Mouse (Mus musculus): ENCODE measurements at regions not wholly inside any gene's neighbourhood (a gene's known extent, or its start where the extent isn't known, plus 50 kb on each side); places are given as distances from the start of the nearest gene placed in this dataset.

DNA sequence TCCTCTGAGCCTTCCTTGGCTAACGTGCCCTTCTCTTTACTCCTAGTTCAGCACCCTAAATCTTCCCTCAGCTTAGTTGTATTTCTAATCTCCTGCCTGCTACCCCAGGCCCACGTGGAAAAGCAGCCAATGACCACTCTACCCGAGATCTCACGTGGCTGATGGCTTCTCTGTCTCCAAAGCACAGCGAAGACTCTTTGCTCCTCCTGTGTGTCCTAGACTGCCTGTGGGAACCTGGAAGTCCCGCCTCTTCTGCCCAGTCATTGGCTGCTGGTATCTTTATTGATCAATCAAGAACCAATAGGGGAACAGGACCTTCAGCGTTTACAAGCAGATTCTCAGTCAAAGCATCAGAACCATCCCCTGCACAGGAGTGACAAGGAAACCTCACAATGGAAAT is 54.8 kb downstream of the Gm19935 start:
- no peak for DNase-seq (ENCODE audit: low spot score in 2 of 2)

GRCm38 (mm10) chr8:90761947-90762346 is 55.2 kb downstream of the Gm19935 start:
- DNase-seq (ENCODE audit: low spot score in 2 of 2), result no peak

DNA sequence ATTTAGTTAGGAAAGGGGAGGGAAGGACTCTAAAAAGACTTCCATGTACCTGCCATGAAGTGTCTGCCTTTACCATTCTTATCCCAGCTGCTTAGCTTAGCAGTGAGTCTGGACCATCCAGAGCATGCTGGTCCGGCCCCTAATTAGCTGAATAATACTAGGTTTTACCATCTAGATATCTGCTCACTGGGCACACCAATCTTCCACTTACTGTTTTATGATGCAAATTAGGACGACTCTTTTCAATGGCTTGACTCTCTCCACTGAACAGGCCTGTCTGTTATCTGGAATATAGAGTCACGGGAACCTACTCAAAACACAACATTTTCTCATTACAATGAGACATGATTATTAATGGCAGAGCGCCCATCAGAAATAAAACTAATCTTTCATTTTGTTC is 55.7 kb downstream of the Gm19935 start:
- no peak for DNase-seq (ENCODE audit: low spot score in 2 of 2)

- DNase-seq (ENCODE audit: low spot score in 2 of 2), result no peak
Measured at GRCm38 (mm10) chr8:90759531-90759930, 57.7 kb downstream of the Gm19935 start.

GRCm38 (mm10) chr8:90755020-90755419 is 62.2 kb downstream of the Gm19935 start:
- DNase-seq (ENCODE audit: low spot score in 2 of 2), result no peak

- DNase-seq (ENCODE audit: low spot score in 2 of 2), result no peak
Measured at GRCm38 (mm10) chr8:90743546-90743945, 73.6 kb downstream of the Gm19935 start.

- DNase-seq (ENCODE audit: low spot score in 2 of 2), result no peak
Measured at GRCm38 (mm10) chr8:90740963-90741733, 76.0 kb downstream of the Gm19935 start.

GRCm38 (mm10) chr8:90740302-90740962 is 76.8 kb downstream of the Gm19935 start:
- DNase-seq (ENCODE audit: low spot score in 2 of 2), result no peak

GRCm38 (mm10) chr8:90728011-90728410 is 89.2 kb downstream of the Gm19935 start:
- no peak for DNase-seq (ENCODE audit: low spot score in 2 of 2)

DNA sequence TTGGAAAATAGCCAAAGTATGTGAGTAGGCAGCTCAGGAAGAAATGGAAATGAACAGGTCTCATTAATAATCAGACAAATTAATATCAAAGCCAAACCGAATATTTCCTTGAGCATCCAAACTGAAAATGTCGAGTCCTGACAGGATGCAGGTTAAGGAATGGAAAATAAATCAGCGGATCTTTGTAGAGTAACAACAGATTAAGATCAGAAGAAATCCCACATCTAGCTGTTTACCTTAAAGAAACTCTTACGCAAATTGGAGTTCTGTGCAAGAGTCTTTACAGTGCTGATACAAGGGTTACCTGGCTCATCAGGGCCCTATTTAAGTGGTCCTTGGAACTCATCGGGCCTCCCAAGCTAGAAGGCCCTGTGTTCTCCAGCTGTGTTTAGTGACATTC is 92.0 kb downstream of the Gm19935 start:
- no peak for DNase-seq (ENCODE audit: low spot score in 2 of 2)

- DNase-seq (ENCODE audit: low spot score in 2 of 2), result no peak
Measured at GRCm38 (mm10) chr8:90716436-90716835, 100.8 kb downstream of the Gm19935 start.

DNA sequence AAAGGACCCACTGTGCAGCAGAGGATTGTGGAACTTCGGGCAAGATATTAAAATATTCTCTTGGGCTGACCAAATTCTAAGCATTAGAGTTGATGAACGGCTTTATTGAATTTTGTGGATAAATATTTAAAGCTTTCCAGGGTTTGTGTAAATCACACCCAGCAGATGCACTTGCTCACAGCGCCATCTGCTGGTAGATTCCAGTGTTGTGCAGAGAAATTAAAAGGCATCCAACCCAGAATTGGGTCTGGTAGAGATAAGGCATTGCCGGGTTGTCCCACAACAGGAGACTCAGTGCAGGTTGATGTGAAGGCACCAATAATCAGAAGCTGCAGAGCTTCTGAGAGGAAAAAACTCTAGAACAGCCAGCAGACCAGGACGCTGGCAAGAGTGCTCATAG is 108.7 kb downstream of the Gm19935 start:
- DNase-seq (ENCODE audit: low spot score in 2 of 2), result peak in 1 of 2 experiments; percentile 2

DNA sequence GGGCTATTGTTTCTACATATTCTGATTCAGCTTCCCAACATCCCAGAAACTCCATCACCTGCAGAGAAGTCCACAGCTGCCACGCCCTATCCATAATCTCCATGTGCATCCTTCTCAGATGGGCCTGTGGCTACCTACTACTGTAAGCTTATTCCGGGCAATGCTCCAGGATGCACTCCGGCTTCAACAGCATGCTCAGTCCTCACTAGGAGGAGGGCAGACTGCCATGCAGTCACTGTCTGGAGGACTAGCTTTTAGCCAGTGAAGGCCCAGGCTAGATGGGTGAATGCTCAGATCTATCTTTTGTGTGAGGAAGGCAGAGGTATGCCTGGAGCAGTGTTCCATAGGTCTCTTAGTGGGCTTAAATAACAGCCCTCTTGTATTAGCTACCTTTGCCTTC is 124.7 kb downstream of the Gm19935 start:
- DNase-seq (ENCODE audit: low spot score in 2 of 2), result no peak

DNA sequence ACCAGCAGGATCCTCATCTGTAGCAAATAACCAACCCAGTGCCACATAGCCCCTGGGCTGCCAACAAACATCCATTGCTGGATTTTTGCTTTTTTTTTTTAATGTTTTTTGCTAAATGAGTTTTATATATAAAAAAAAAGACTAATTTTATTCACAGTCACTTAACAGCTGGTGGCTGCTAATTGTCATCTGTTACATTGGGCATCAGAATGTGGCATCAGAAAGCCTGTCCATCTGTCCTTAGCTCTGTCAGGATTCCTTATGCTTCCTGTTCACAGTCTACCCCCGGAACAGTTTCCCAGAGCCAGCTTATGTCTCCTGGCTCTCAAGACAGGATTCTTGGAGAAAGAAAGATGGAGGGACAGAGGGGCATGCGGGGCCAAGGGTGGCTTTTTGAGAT is 132.1 kb downstream of the Gm19935 start:
- DNase-seq (ENCODE audit: low spot score in 2 of 2), result no peak

- no peak for DNase-seq (ENCODE audit: low spot score in 2 of 2)
Measured at GRCm38 (mm10) chr8:90670471-90671057, 146.6 kb downstream of the Gm19935 start.

- DNase-seq (ENCODE audit: low spot score in 2 of 2), result no peak
Measured at GRCm38 (mm10) chr8:90669396-90669795, 147.8 kb downstream of the Gm19935 start.

DNA sequence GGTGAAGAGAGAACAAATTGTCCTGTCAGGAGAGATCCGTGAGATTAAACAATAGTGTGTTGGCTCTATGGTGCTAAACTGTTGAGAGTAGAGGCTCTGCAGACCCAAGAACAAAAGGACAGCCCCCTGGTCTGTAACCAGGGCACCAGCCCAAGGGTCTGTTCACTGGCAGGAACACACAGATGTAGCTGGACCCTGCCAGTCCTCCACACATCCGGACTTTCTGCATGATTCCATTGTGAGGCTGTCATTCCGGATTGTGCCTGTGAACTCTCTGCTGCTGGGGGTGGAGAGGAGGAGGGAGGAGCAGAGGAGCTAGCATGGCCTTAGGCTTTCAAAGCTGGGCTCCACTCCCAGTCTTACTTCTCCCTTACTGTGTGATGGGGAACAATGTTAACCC is 158.1 kb downstream of the Gm19935 start:
- no peak for DNase-seq (ENCODE audit: low spot score in 2 of 2)

DNA sequence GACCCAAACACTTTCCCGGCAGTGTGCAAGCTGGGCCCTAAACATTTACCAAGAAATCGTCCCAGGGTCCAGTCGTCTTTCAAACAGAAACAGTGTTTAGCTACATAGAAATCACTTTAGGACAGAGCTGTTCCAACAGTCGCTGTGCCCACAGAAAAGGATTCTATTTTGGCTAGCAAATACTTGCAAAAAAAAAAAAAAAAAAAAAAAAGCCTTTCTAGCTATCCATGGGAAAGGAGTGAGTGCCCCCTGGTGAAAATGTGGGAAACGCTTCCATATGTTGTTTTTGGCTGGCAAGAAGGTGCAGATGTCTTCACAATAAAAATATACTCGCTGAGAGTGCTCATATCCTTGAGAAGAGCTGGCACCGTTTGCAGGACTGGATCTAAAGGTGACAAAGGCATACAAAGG is 159.5 kb downstream of the Gm19935 start:
- DNase-seq (ENCODE audit: low spot score in 2 of 2), result no peak

DNA sequence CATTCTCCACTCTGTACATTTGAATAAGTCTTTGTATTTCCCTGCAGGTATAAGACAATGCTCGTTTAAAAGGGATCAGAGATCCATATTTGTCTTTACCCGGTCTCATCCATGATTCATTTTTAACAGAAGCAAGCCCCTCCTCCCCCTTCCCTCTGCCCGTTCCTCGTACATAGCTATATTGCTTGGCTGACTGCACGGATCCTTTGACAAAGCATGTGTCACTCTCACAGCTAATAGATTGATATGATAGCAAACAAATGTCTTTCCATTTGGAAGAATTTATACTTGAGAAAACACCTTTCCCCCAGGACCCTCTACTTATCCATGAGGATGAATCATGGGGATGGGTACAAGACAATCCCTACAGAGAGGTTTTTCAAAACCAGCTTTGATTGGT is 160.1 kb downstream of the Gm19935 start:
- DNase-seq (ENCODE audit: low spot score in 2 of 2), result no peak

- no peak for DNase-seq (ENCODE audit: low spot score in 2 of 2)
Measured at GRCm38 (mm10) chr8:90656436-90657090, 160.6 kb downstream of the Gm19935 start.

GRCm38 (mm10) chr8:90654786-90655185 is 162.4 kb downstream of the Gm19935 start:
- DNase-seq (ENCODE audit: low spot score in 2 of 2), result no peak

DNA sequence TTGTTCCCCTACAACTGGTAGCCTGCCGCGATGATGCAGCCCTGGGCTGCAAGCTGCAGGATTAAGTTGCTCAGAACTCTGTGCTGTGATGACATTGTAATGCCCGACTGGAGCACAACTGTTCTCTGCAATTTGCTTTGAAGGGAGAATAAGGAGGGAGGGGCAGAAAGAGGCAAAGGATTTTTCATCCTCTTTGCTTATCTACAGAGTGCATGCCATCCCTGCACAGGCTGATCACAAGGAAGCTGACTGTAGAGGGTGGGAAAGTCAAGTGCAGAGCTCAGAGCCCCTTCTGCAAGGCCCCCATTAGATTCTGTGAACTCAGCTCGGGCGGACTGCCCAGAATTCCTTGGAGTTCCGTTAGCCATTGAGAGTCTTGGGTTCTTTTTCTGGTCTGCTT is 174.8 kb downstream of the Gm19935 start:
- no peak for DNase-seq (ENCODE audit: low spot score in 2 of 2)

DNA sequence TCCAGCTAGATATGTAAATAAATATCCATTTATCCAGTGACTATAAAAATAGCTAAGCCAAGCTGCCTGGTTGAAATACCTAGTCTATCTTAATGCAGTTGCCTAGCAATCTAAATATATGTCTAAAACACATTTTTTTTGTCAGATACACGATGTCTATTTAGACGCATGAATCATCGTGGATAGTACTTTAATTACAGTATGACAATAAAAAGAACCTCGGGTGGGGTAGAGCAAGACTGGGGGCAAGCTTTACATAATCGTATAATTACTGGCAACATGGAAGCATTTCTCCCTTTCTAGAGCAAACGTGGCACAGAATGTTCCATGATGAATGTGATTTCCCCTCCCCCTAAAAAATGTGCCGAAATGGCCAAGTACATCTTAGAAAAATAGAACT is 180.4 kb downstream of the Gm19935 start:
- no peak for DNase-seq (ENCODE audit: low spot score in 2 of 2)
